Mouse (Mus musculus) spleen, adult 2 months (tissue): ENCODE measurements around the gene Kirrel3.

ENCODE experiments used
- CTCF ChIP-seq: fragments of 200-500 bp; IDR thresholded peaks from 2 replicates; pipeline ENCODE4 v1.5.1; 2011; ENCODE audit warnings: mild to moderate bottlenecking, inconsistent platforms; ENCODE audit not compliant: insufficient read depth, insufficient read length, insufficient replicate concordance; ENCODE audit errors: extremely low read depth
- POLR2A ChIP-seq: fragments of 200-500 bp; IDR thresholded peaks from 2 replicates; pipeline ENCODE4 v1.6.1; 2011; ENCODE audit warnings: low read depth, low read length, inconsistent platforms

DNA sequence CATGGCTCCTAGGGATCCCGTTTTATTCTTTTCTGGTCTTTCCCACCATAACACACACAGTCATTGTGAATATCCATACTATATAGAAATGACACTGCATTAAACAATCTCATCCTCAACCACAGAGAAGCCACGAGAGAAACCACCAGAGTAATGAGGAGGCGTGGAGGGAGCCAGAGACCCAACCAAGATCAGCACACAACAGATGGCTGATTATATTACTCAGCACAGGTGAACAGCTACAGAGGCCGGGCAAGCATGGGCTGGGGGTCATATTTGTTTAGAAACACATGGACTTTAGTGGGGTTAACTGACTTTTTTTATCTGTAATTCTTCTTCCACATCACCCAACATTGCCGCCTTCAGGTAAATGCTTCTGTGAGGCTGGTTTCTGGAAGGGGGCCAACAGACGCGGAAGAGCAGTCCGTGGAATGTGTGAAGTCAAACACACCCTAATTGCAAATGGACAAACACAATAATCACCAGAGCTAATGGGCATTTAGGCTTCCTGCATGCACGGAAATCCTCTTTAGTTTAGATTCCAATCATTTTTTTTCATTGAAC is 76.8 kb downstream of the Kirrel3 start:
- TF ChIP-seq CTCF (no peak), POLR2A (no peak)
